Mouse (Mus musculus) bone marrow, adult 2 months (tissue): ENCODE measurements at regions not wholly inside any gene's neighbourhood (a gene's known extent, or its start where the extent isn't known, plus 50 kb on each side); places are given as distances from the start of the nearest gene placed in this dataset.

Experiments used
- H3K27ac ChIP-seq: fragments of 200-500 bp; 2 replicates; pipeline ENCODE4 v1.5.1; 2012; ENCODE audit warnings: low read depth, mild to moderate bottlenecking, control low read depth, inconsistent platforms, low read length; ENCODE audit not compliant: control insufficient read depth, poor library complexity, insufficient read depth
- H3K4me1 ChIP-seq: fragments of 200-500 bp; 2 replicates; pipeline ENCODE4 v1.6.1; 2011; ENCODE audit warnings: low read length; ENCODE audit not compliant: control insufficient read depth, insufficient read depth
- H3K4me3 ChIP-seq: fragments of 200-500 bp; replicated peaks from 2 replicates; pipeline ENCODE3; 2011; ENCODE audit warnings: mild to moderate bottlenecking, low read depth, low read length, control low read depth; ENCODE audit not compliant: control insufficient read depth
- CTCF ChIP-seq: fragments of 200-500 bp; IDR thresholded peaks from 2 replicates; pipeline ENCODE4 v1.5.1; 2011; ENCODE audit warnings: low read length, control low read depth; ENCODE audit not compliant: control insufficient read depth, insufficient read depth
- POLR2A ChIP-seq: fragments of 200-500 bp; IDR thresholded peaks from 2 replicates; pipeline ENCODE4 v1.6.1; 2011; ENCODE audit warnings: low read depth, mild to moderate bottlenecking, control low read depth, low read length, borderline replicate concordance; ENCODE audit not compliant: control insufficient read depth
- WGBS: fragments of 180-500 bp; shearing (Covaris S2); methylation state at CpG from one replicate; pipeline ENCODE4 v1.1.7; 2018; 5-methylcytosine and 5-hydroxymethylcytosine counted together

DNA sequence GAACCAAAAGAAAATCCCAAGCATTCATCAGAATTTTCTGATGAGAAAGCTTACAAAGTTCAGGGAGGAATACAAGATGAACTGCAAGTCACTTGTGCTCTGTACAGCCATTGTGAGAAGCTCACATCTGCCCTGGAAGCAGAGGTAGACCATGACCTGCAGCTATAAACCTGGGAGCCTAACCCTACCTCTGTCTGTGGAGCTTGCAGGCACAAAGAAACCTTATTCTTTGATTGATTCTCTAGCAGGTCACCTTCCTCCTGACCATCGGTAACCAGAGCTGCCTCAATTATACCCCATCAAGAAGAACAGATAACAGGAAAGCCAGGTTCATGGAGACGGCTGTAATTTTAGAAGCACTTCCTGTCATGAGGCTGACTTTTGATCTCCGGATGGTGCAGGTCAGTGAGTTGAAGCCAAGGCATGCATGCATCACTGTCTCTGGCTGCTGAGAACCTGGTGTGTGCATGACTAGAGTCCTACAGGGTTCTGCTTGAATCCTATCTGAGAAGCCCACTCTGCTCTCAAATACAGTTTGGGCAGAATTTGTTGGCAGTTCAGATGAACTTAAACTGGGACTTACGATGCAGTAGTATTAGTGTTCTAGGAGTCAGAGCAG is 369.8 kb downstream of the Sox11 start:
- Histone ChIP-seq H3K4me3 (no peak overlapping the region), H3K27ac (no peak overlapping the region), H3K4me1 (no peaks in the 10 kb centered on the region)
- no peak for TF ChIP-seq CTCF
- 48% methylated on average over 4 of the region's 4 CpGs for WGBS

DNA sequence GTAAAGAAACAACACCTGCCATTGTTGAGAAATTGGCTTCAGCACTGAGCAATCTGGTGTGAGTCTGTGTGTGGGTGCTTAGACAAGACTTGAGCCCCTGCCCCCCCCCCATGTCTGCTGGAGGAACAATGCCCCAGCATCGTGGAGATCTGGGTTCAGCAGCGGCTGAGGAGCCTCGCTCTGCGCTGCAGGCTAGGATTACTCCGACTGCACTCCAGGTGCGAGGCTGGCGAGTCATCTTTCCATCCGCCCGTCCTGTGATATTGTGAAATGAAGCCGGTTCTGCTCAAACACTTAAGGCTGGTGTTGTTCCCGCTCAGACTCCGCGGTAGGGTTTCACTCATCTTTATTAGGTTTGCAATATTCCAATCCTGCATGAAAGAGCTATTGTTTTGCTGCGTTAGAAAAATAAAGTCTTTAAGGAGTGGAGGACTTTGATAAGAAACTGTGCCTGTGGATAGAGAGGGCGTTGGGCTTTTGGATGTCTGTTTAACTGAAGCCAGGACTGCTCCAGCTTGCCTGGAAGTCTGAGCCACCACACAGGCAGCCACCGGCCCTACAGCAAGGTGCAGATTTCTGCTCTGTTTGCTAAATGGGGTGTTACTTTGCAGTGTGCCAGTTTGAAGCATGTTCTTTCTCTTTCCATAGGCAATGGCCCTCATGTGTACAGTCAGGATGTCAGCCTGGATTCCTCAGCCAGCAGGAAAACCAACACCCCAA is 375.2 kb downstream of the Sox11 start:
- no peak overlapping the region for H3K4me3 ChIP-seq
- H3K4me1 ChIP-seq: no peaks in the 10 kb centered on the region
- no peak for TF ChIP-seq POLR2A
- no peak for TF ChIP-seq CTCF
- WGBS: 55% methylated on average over 16 of the region's 16 CpGs
- H3K27ac ChIP-seq: no peak overlapping the region

- TF ChIP-seq CTCF (no peak), POLR2A (no peak)
- H3K4me3 ChIP-seq: no peak overlapping the region
- no peaks in the 10 kb centered on the region for H3K4me1 ChIP-seq
- no peak overlapping the region for H3K27ac ChIP-seq
Measured at GRCm38 (mm10) chr12:26963917-26964316, 378.5 kb downstream of the Sox11 start.

DNA sequence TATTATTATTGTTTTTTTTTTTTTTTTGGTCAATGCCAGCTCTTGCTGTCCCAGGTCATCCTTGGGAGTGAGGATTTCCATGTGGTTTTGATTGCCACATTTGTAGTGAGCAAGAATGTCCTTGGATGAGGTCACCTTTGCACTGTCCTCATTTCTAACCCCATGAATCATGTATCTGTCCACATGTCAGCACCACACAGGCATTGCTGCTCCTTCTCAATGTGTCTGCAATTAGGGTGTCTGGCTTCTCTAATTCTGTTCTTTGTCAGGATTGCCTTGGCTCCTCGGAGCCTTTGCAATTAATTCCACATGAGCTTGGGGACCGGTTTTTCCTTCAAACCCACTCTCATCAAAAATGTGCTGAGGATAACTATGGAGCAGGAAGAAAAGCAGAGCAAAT is 402.5 kb downstream of the Sox11 start:
- WGBS: 83% methylated on average over 2 of the region's 2 CpGs
- Histone ChIP-seq H3K4me1 (no peaks in the 10 kb centered on the region), H3K27ac (no peak overlapping the region), H3K4me3 (no peak overlapping the region)
- TF ChIP-seq CTCF (no peak), POLR2A (no peak)

DNA sequence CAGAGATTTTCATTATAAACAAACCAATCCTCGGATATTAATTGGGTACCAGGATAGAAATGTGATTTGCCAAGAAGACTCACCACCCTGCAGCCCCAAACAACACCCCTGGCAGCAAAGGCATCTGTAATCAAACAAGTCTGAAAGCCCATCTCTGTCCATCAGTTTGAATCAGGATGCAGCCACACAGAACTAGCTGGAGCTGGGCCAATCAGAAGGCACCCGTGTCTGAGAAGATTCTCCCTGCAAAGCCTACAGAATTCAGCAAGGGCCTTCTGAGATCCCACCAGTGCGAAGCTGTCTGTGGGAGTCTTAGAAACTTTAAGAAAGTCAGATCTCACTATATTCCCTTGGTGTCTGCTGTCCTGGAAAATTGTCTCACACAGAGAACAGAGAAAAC is 404.5 kb downstream of the Sox11 start:
- Histone ChIP-seq H3K4me3 (no peak overlapping the region), H3K4me1 (no peaks in the 10 kb centered on the region), H3K27ac (no peak overlapping the region)
- TF ChIP-seq CTCF: no peak
- no peak for TF ChIP-seq POLR2A
- WGBS: 65% methylated on average over 3 of the region's 3 CpGs

DNA sequence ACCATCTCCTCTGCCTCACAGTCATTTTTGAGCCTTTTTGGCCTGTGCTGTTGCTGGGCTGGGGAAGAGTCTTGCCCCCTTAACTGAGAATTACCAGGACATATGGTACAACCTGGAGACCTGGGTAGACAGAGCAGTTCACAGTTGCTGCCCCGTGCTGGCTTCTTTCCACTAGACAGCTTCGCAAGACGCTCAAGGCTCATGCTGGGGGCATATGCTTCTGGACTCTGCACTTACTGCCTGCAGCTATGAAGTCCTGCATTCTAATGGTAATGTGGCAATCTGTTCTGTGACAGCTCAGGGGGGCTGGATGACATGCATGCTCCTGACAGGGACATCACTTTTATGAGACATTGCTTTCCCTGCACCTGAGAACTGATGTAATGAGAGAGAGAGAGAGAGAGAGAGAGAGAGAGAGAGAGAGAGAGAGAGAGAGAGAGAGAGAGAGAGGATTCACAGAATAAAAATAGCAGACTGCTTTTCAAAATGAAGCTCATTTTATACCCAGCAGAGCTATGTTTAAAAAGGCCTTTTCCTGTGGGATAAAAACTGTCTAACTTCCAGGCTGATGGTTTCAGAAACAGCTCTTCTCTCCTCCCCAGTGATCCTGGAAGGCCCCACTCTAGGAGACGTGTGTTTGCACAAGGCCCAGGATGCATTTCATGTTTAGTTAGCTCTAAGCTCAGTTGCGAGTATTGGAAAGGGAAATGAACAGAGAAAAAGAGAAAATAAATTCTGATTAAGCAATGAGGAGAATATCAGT is 405.5 kb downstream of the Sox11 start:
- TF ChIP-seq CTCF: no peak
- TF ChIP-seq POLR2A: no peak
- Histone ChIP-seq H3K4me1 (no peaks in the 10 kb centered on the region), H3K27ac (no peak overlapping the region), H3K4me3 (no peak overlapping the region)
- WGBS: 70% methylated on average over 5 of the region's 5 CpGs

DNA sequence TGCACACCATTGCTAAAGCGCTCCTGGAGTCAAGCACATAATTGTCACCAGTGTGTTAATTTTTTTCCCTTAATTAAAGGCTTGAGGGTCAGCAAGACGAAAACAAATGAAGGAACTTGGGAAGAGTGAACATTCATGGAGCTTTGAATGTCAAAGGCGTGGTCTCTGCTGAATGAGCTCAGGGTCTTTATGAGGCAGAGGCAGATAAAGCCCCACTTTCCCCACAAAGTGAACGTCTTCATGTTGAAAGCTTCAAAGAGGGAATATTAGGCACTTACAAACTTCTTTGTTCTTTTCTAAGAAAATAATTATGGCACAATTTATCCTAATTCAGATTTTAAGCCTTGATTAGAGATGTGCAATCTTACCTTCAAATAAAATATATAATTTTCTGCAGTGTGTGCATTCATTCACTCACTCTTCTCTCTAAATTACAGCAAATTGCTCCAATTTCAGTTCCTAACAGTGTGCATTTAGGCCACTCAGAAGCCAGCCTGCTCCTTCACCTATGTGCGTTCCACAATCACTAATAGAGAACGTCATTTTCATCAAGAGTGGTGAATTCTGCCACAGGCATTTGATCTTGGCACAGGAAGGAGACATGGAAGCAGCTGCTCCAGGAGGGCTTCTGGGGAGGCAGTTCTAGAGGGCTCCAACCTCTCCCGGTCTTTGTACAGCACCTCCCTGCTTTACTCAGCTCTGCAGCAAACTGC is 412.1 kb downstream of the Sox11 start:
- no peaks in the 10 kb centered on the region for H3K4me1 ChIP-seq
- 69% methylated on average over 7 of the region's 7 CpGs for WGBS
- no peak for TF ChIP-seq POLR2A
- H3K4me3 ChIP-seq: no peak overlapping the region
- no peak overlapping the region for H3K27ac ChIP-seq

- H3K4me1 ChIP-seq: no peaks in the 10 kb centered on the region
- no peak for TF ChIP-seq POLR2A
- 76% methylated on average over 1 of the region's 1 CpGs for WGBS
- no peak overlapping the region for H3K27ac ChIP-seq
- no peak overlapping the region for H3K4me3 ChIP-seq
Measured at GRCm38 (mm10) chr12:26906126-26906525, 436.2 kb downstream of the Sox11 start.
